In genomic region chr19:28891238-28891637, GRCm38 (mm10) we compare ENCODE assay signal across 21 mouse cellular contexts. TPM values are rescaled to one million over a fixed set of nuclear protein-coding genes. Genes with fewer than 3 reads are reported as not detected.
A peak's percentile ranks its signal among the peaks of the same experiment; 100 is the strongest.
DNase-seq lines count a peak whose midpoint lies in the region; ATAC-seq and TF ChIP-seq lines count a peak whose summit lies in the region.
"Had no signal": no experiment of that assay in that cellular context is flagged by ENCODE, and none has a peak within 500 bp of the region (broad histone marks: within the 10 kb centered on the region; RNA-seq: fewer than 3 reads in every experiment).

No protein-coding gene starts in this region.

- DNase-seq in forebrain, postnatal 0 days: peak; percentile 60
- DNase-seq in layer of hippocampus, adult 11-12 months (ENCODE audit: low spot score): peak; percentile 57
- DNase-seq in layer of hippocampus, postnatal 25 days (ENCODE audit: extremely low spot score in 1 of 2, low spot score in 1 of 2): no peak
- peak; percentile 65 for DNase-seq in brain, adult 2 months (ENCODE audit: low read depth, low spot score)
- DNase-seq in stomach, postnatal 0 days (ENCODE audit: low spot score): no peak
- DNase-seq: adrenal gland, adult 8-10 months; adrenal gland, postnatal 25 days; cerebellum, adult 18-20 months; cerebellum, adult 9-10 months; cerebellum, postnatal 14 days; gastrocnemius, adult 2 months; gastrocnemius, postnatal 14 days; heart, adult 11 months had no signal

- H3K4me3 ChIP-seq in forebrain, postnatal 0 days (ENCODE audit: low read depth, low read length): no peak overlapping the region
- H3K4me3 ChIP-seq in forebrain, embryonic 16.5 days (replicated peaks; ENCODE audit: low read length): no peak overlapping the region
- no peak overlapping the region for H3K4me3 ChIP-seq in stomach, postnatal 0 days (ENCODE audit: low read depth, low read length)
- H3K4me3 ChIP-seq: forebrain, embryonic 10.5 days; forebrain, embryonic 13.5 days; gastrocnemius, adult 2 months had no signal

- H3K36me3 ChIP-seq in forebrain, postnatal 0 days (ENCODE audit: insufficient read depth): no peaks in the 10 kb centered on the region; the same call in 1 of the 2 replicates
- H3K36me3 ChIP-seq in forebrain, embryonic 16.5 days (ENCODE audit: control insufficient read depth, insufficient read depth): no peaks in the 10 kb centered on the region
- H3K36me3 ChIP-seq in stomach, postnatal 0 days (ENCODE audit: control insufficient read depth, insufficient read depth, low read length): no peaks in the 10 kb centered on the region
- H3K36me3 ChIP-seq: forebrain, embryonic 10.5 days had no signal

- no peak for TF ChIP-seq EP300 in stomach, postnatal 0 days (optimal IDR thresholded peaks at IDR 0.05)

- H3K9me3 ChIP-seq in forebrain, postnatal 0 days (ENCODE audit: low read length): no peaks in the 10 kb centered on the region
- no peaks in the 10 kb centered on the region for H3K9me3 ChIP-seq in forebrain, embryonic 16.5 days (ENCODE audit: control insufficient read depth, low read length)
- no peaks in the 10 kb centered on the region for H3K9me3 ChIP-seq in stomach, postnatal 0 days (ENCODE audit: control insufficient read depth, low read length)
- H3K9me3 ChIP-seq: forebrain, embryonic 10.5 days; forebrain, embryonic 13.5 days had no signal

- WGBS in forebrain, postnatal 0 days: 56% methylated on average over 5 of the region's 5 CpGs
- 65% methylated on average over 5 of the region's 5 CpGs for WGBS in forebrain, embryonic 16.5 days
- WGBS in stomach, postnatal 0 days: 64% methylated on average over 5 of the region's 5 CpGs

- no peak for TF ChIP-seq CTCF in forebrain, postnatal 0 days (IDR thresholded peaks at IDR 0.05; ENCODE audit: low read depth)
- no peak for TF ChIP-seq CTCF in stomach, postnatal 0 days (IDR thresholded peaks at IDR 0.05; ENCODE audit: low read depth)

- no peaks in the 10 kb centered on the region for H3K27me3 ChIP-seq in forebrain, postnatal 0 days (ENCODE audit: insufficient read depth, low read length)
- H3K27me3 ChIP-seq in forebrain, embryonic 16.5 days (replicated peaks; ENCODE audit: control insufficient read depth, insufficient read depth, low read length): no peaks in the 10 kb centered on the region
- no peaks in the 10 kb centered on the region for H3K27me3 ChIP-seq in stomach, postnatal 0 days (ENCODE audit: control insufficient read depth, insufficient read depth, low read length)
- H3K27me3 ChIP-seq: forebrain, embryonic 13.5 days had no signal

- no peak overlapping the region for H3K9ac ChIP-seq in forebrain, postnatal 0 days
- no peak overlapping the region for H3K9ac ChIP-seq in forebrain, embryonic 16.5 days (replicated peaks; ENCODE audit: low read depth, low read length)
- H3K9ac ChIP-seq in stomach, postnatal 0 days (ENCODE audit: low read length): no peak overlapping the region
- H3K9ac ChIP-seq: forebrain, embryonic 13.5 days; hindbrain, embryonic 14.5 days had no signal

- no peak overlapping the region for H3K27ac ChIP-seq in forebrain, postnatal 0 days (ENCODE audit: low read depth, low read length)
- no peak overlapping the region for H3K27ac ChIP-seq in forebrain, embryonic 16.5 days (ENCODE audit: low read length)
- H3K27ac ChIP-seq in stomach, postnatal 0 days (replicated peaks): no peak overlapping the region
- H3K27ac ChIP-seq: forebrain, embryonic 10.5 days; forebrain, embryonic 13.5 days; gastrocnemius, adult 2 months; hindbrain, embryonic 14.5 days; hindbrain, postnatal 0 days had no signal

- H3K4me1 ChIP-seq in forebrain, postnatal 0 days (ENCODE audit: insufficient read depth): no peaks in the 10 kb centered on the region
- peaks cover 1% of the 10 kb centered on the region; the same call in 1 of the 2 replicates for H3K4me1 ChIP-seq in forebrain, embryonic 16.5 days (replicated peaks; ENCODE audit: control insufficient read depth, insufficient read depth, low read length)
- H3K4me1 ChIP-seq in stomach, postnatal 0 days (replicated peaks; ENCODE audit: control insufficient read depth, insufficient read depth): no peaks in the 10 kb centered on the region

- H3K4me2 ChIP-seq in forebrain, postnatal 0 days (ENCODE audit: low read depth): no peak overlapping the region
- no peak overlapping the region for H3K4me2 ChIP-seq in forebrain, embryonic 16.5 days (ENCODE audit: low read length)
- H3K4me2 ChIP-seq in stomach, postnatal 0 days (replicated peaks; ENCODE audit: low read depth): no peak overlapping the region
- H3K4me2 ChIP-seq: forebrain, embryonic 13.5 days; heart, embryonic 11.5 days; hindbrain, embryonic 14.5 days had no signal

- ATAC-seq in forebrain, postnatal 0 days: peak; percentile 54; the same call in 1 of the 2 replicates
- no peak for ATAC-seq in forebrain, embryonic 16.5 days
- ATAC-seq in stomach, postnatal 0 days (ENCODE audit: low FRiP score, low TSS enrichment): no peak
- ATAC-seq: activated CD4-positive, CD25-positive, alpha-beta regulatory T cell, adult 4 months; forebrain, embryonic 13.5 days; hindbrain, postnatal 0 days; inflammation-experienced regulatory T-cells, adult 6 months had no signal

RNA-seq across cellular contexts. Expression of gene Slc1a1, which starts 56.4 kb away (rescaled TPM):
- 74.2 and 78.0 TPM in 2 replicates for total RNA-seq in forebrain, postnatal 0 days (2014; rRNA removed)
- polyA plus RNA-seq in forebrain, postnatal 0 days (2015; fragmentation: Nextera tagmentation; extraction: Ambion mirVana): 34.9 and 49.2 TPM in 2 replicates
- 37.5 and 44.7 TPM in 2 replicates for polyA plus RNA-seq in forebrain, embryonic 16.5 days (2015; fragmentation: Nextera tagmentation; extraction: Ambion mirVana)
- total RNA-seq in layer of hippocampus, postnatal 25 days (2021): 100 to 1,000 TPM; 141 to 153 TPM
- 0.28 and 0.48 TPM in 2 replicates for polyA plus RNA-seq in stomach, postnatal 0 days (2015; fragmentation: Nextera tagmentation; extraction: Ambion mirVana)
- polyA plus RNA-seq: activated CD4-positive, CD25-positive, alpha-beta regulatory T cell, adult 4 months; inflammation-experienced regulatory T-cells, adult 6 months had no signal

Comparison
In these comparisons a context has a peak if more than half of its experiments do, and no peak if none do; other contexts are left out.
1. DNase-seq: peak in forebrain, postnatal 0 days (single experiment), layer of hippocampus, adult 11-12 months (single experiment) and brain, adult 2 months (single experiment); none in layer of hippocampus, postnatal 25 days (0 of 2) and stomach, postnatal 0 days (single experiment).
2. RNA of gene Slc1a1, which starts 56.4 kb away (polyA plus RNA-seq): 34.9 to 49.2 TPM in forebrain, postnatal 0 days and 37.5 to 44.7 TPM in forebrain, embryonic 16.5 days; 0.28 to 0.48 TPM in stomach, postnatal 0 days; every median in the first group is over 10 times any median in the second.